Mouse (Mus musculus) C2C12 (cell line): ENCODE measurements around the gene Inpp5b. TPM values are rescaled to one million over a fixed set of nuclear protein-coding genes. Genes with fewer than 3 reads are reported as not detected.
A peak's percentile ranks its signal among the peaks of the same experiment; 100 is the strongest.

Source experiments
- H3K27me3 ChIP-seq: one replicate; pipeline ENCODE4 v1.6.1; 2011; ENCODE audit not compliant: control insufficient read depth, insufficient read depth, insufficient read length
- H3K36me3 ChIP-seq: one replicate; pipeline ENCODE4 v1.6.1; 2011; ENCODE audit not compliant: control insufficient read depth, insufficient read depth
- H3K4me3 ChIP-seq: one replicate; pipeline ENCODE4 v1.5.1; 2011; ENCODE audit warnings: mild to moderate bottlenecking, control low read depth; ENCODE audit not compliant: poor library complexity, insufficient read depth, severe bottlenecking
- H3K79me2 ChIP-seq: one replicate; pipeline ENCODE4 v1.6.1; 2011; ENCODE audit not compliant: control insufficient read depth, insufficient read depth
- H3K79me3 ChIP-seq: one replicate; pipeline ENCODE4 v1.6.1; 2011; ENCODE audit warnings: low read depth, control low read depth
- H3ac ChIP-seq: one replicate; pipeline ENCODE3; 2011; ENCODE audit warnings: low read depth; ENCODE audit not compliant: control insufficient read depth, insufficient read length
- CEBPB ChIP-seq: IDR thresholded peaks from one replicate; pipeline ENCODE4 v1.6.1; 2011; ENCODE audit warnings: low read depth, mild to moderate bottlenecking, control low read depth, moderate library complexity
- CTCF ChIP-seq: IDR thresholded peaks from one replicate; pipeline ENCODE4 v1.5.1; 2011; ENCODE audit not compliant: control insufficient read depth, insufficient read depth, insufficient read length
- FOSL1 ChIP-seq: IDR thresholded peaks from one replicate; pipeline ENCODE4 v1.8.0; 2011; ENCODE audit warnings: mild to moderate bottlenecking, low read length; ENCODE audit not compliant: poor library complexity, insufficient read depth, severe bottlenecking
- MAX ChIP-seq: IDR thresholded peaks from one replicate; pipeline ENCODE4 v1.6.1; 2011; ENCODE audit warnings: mild to moderate bottlenecking, control low read depth
- MYOD1 ChIP-seq: IDR thresholded peaks from one replicate; pipeline ENCODE4 v1.6.1; 2011; ENCODE audit warnings: low read depth; ENCODE audit not compliant: control insufficient read depth, insufficient read length
- MYOG ChIP-seq: IDR thresholded peaks from one replicate; pipeline ENCODE4 v1.6.1; 2011; ENCODE audit not compliant: control insufficient read depth, insufficient read length; ENCODE audit errors: extremely low read depth
- USF1 ChIP-seq: IDR thresholded peaks from one replicate; pipeline ENCODE4 v1.6.1; 2011; ENCODE audit warnings: low read depth, mild to moderate bottlenecking, control low read depth, moderate library complexity
- polyA plus RNA-seq: library from polyadenylated mRNA; unstranded; fragments of >200 nt; fragmentation: generic; extraction: Trizol; gene quantifications from one replicate; pipeline ENCODE4 v1.2.1, GENCODE M21; 2012; ENCODE audit warnings: missing spikeins

The Inpp5b gene
- polyA plus RNA-seq, 1 experiment = 13.8 TPM

- no peak overlapping the region for H3ac ChIP-seq
- no peaks in the 10 kb centered on the region for H3K79me3 ChIP-seq
- no peak overlapping the region for H3K4me3 ChIP-seq
- H3K27me3 ChIP-seq = no peaks in the 10 kb centered on the region
- TF ChIP-seq FOSL1 = no peak
- no peak for TF ChIP-seq MYOD1
- TF ChIP-seq MYOG = no peak
- TF ChIP-seq CTCF = no peak
- TF ChIP-seq CEBPB = no peak
- TF ChIP-seq USF1 = no peak
- no peak for TF ChIP-seq MAX
- peaks cover 3% of the 10 kb centered on the region for H3K36me3 ChIP-seq
- H3K79me2 ChIP-seq = peaks cover 12% of the 10 kb centered on the region
Observed at GRCm38 (mm10) chr4:124738783-124739182, 2.9 kb upstream of the Inpp5b start.

GRCm38 (mm10) chr4:124742839-124743238 is 1.2 kb downstream of the Inpp5b start:
- Histone ChIP-seq H3ac (no peak overlapping the region), H3K4me3 (no peak overlapping the region), H3K27me3 (no peaks in the 10 kb centered on the region), H3K79me2 (peaks cover 12% of the 10 kb centered on the region), H3K79me3 (no peaks in the 10 kb centered on the region), H3K36me3 (peaks cover 9% of the 10 kb centered on the region)
- no peak for TF ChIP-seq MAX
- TF ChIP-seq CTCF = no peak
- no peak for TF ChIP-seq MYOG
- no peak for TF ChIP-seq CEBPB
- no peak for TF ChIP-seq MYOD1
- TF ChIP-seq FOSL1 = no peak
- TF ChIP-seq USF1 = no peak

GRCm38 (mm10) chr4:124746577-124746976 is 4.9 kb downstream of the Inpp5b start:
- no peak overlapping the region for H3K4me3 ChIP-seq
- TF ChIP-seq MAX = no peak
- TF ChIP-seq CEBPB = no peak
- TF ChIP-seq USF1 = no peak
- TF ChIP-seq CTCF = no peak
- TF ChIP-seq MYOG = no peak
- TF ChIP-seq FOSL1 = no peak
- no peak for TF ChIP-seq MYOD1
- no peaks in the 10 kb centered on the region for H3K79me3 ChIP-seq

GRCm38 (mm10) chr4:124747851-124748250 is 6.2 kb downstream of the Inpp5b start:
- H3ac ChIP-seq = no peak overlapping the region
- no peak overlapping the region for H3K4me3 ChIP-seq
- H3K79me3 ChIP-seq = peaks cover 6% of the 10 kb centered on the region
- H3K79me2 ChIP-seq = peaks cover 14% of the 10 kb centered on the region
- no peaks in the 10 kb centered on the region for H3K27me3 ChIP-seq
- H3K36me3 ChIP-seq = peaks cover 14% of the 10 kb centered on the region
- no peak for TF ChIP-seq CEBPB
- no peak for TF ChIP-seq CTCF
- TF ChIP-seq FOSL1 = no peak
- no peak for TF ChIP-seq USF1
- TF ChIP-seq MAX = no peak
- TF ChIP-seq MYOG = no peak
- TF ChIP-seq MYOD1 = no peak

More at GRCm38 (mm10) chr4:124746577-124746976, 4.9 kb downstream of the Inpp5b start:
- Histone ChIP-seq H3ac (no peak overlapping the region), H3K79me2 (peaks cover 13% of the 10 kb centered on the region), H3K27me3 (no peaks in the 10 kb centered on the region), H3K36me3 (peaks cover 14% of the 10 kb centered on the region)

- TF ChIP-seq USF1 = no peak
- TF ChIP-seq MAX = peak; percentile 15
- Histone ChIP-seq H3K36me3 (peaks cover 5% of the 10 kb centered on the region), H3K79me3 (peaks cover 10% of the 10 kb centered on the region), H3ac (peak overlapping the region; percentile 82), H3K27me3 (no peaks in the 10 kb centered on the region), H3K79me2 (peaks cover 42% of the 10 kb centered on the region), H3K4me3 (peak overlapping the region; percentile 83)
Observed at GRCm38 (mm10) chr4:124751300-124752250, 9.9 kb downstream of the Inpp5b start.
